Mouse (Mus musculus) lung, postnatal 0 days (tissue): ENCODE data around the gene Gm20388.
A peak's percentile ranks its signal among the peaks of the same experiment; 100 is the strongest.

Source experiments
- CTCF ChIP-seq: IDR thresholded peaks from 2 replicates; pipeline ENCODE4 v1.5.1; 2016; ENCODE audit warnings: antibody characterized with exemption, mild to moderate bottlenecking
- EP300 ChIP-seq: IDR thresholded peaks from 2 replicates; pipeline ENCODE4 v1.6.1; 2016; ENCODE audit warnings: antibody characterized with exemption, mild to moderate bottlenecking, control low read depth

DNA sequence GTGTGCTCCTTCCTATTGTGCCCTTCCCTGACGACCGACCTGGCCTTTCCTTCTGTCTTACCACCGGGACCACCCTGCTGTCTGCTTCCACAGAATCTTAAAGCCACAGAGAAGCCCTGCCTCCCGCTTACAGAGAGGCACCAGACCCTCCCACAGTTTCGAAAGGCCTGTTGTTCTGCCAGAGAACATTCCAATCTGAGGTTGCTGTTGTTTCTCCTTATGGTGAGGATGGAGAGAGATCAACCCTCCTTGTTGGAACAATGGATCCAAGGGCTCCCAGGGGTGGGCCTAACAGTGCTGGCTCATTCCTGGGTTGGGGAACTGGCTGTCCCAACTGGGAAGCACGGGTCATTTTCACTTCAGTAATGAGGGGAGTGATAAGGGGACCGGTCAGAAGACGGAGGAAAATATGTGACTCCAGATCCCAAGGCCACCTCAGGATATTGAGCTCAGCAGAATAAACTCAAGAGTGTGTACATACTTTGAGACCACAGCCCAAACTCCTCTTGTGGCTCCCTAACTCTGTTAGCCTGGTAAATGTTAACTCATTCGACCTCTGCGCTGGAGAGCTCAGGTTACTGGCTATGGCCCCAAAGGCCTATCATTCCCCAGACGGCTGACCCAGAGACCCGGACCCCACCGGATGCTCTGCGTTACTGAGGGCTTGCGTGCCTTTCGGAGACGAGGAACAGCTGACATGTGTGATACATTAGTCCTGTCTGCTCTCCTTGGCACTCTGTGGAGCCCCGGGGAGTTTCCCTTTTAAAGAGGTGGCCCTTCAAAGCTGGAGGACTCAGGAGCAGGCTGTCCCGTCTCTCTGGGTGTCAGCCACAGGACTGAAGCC is 3275.1 kb downstream of the Gm20388 start, which contains the start of gene Dpep1:
- TF ChIP-seq CTCF (no peak), EP300 (peak; percentile 92)
